Mouse (Mus musculus): ENCODE data around the gene B430218F22Rik.
"Not testable (repeated sequence)": the region's sequence is repeated elsewhere in the genome, so short reads cannot be mapped to it uniquely, and the experiment has no call there.

Gene B430218F22Rik

GRCm38 (mm10) chr13:118386511-118387447 is at the start of gene B430218F22Rik, which contains the start of gene Mrps30:
TSS of gene B430218F22Rik (plus strand) at chr13:118386630.
TSS of gene Mrps30 (minus strand) at chr13:118387252.
- DNase-seq (ENCODE audit: extremely low read depth, low read depth), result peak; percentile 94

- peak; percentile 36 for DNase-seq (ENCODE audit: extremely low read depth, low read depth)
Observed at GRCm38 (mm10) chr13:118350257-118350656, 36.2 kb upstream of the B430218F22Rik start.

GRCm38 (mm10) chr13:118350870-118351269 is 35.6 kb upstream of the B430218F22Rik start:
- no peak for DNase-seq (ENCODE audit: extremely low read depth, low read depth)

GRCm38 (mm10) chr13:118363342-118363741 is 23.1 kb upstream of the B430218F22Rik start:
- DNase-seq (ENCODE audit: extremely low read depth, low read depth), result no peak

- no peak for DNase-seq (ENCODE audit: extremely low read depth, low read depth)
Observed at GRCm38 (mm10) chr13:118365774-118366173, 20.7 kb upstream of the B430218F22Rik start.

GRCm38 (mm10) chr13:118372871-118373270 is 13.6 kb upstream of the B430218F22Rik start:
- no peak for DNase-seq (ENCODE audit: extremely low read depth, low read depth)

GRCm38 (mm10) chr13:118379155-118379554 is 7.3 kb upstream of the B430218F22Rik start:
- no peak for DNase-seq (ENCODE audit: extremely low read depth, low read depth)

- DNase-seq (ENCODE audit: extremely low read depth, low read depth), result no peak
Observed at GRCm38 (mm10) chr13:118380381-118380780, 6.0 kb upstream of the B430218F22Rik start.

GRCm38 (mm10) chr13:118387448-118387801 is 995 bp downstream of the B430218F22Rik start:
- DNase-seq (ENCODE audit: extremely low read depth, low read depth), result not testable (repeated sequence)

GRCm38 (mm10) chr13:118395803-118396202 is 9.4 kb downstream of the B430218F22Rik start:
- DNase-seq (ENCODE audit: extremely low read depth, low read depth), result no peak

GRCm38 (mm10) chr13:118400340-118400739 is 13.9 kb downstream of the B430218F22Rik start:
- DNase-seq (ENCODE audit: extremely low read depth, low read depth), result no peak

- peak; percentile 46 for DNase-seq (ENCODE audit: extremely low read depth, low read depth)
Observed at GRCm38 (mm10) chr13:118403544-118403943, 17.1 kb downstream of the B430218F22Rik start.

- no peak for DNase-seq (ENCODE audit: extremely low read depth, low read depth)
Observed at GRCm38 (mm10) chr13:118411297-118411992, 25.0 kb downstream of the B430218F22Rik start.

- DNase-seq (ENCODE audit: extremely low read depth, low read depth), result no peak
Observed at GRCm38 (mm10) chr13:118418163-118418562, 31.7 kb downstream of the B430218F22Rik start.

GRCm38 (mm10) chr13:118420408-118420807 is 34.0 kb downstream of the B430218F22Rik start:
- peak; percentile 45 for DNase-seq (ENCODE audit: extremely low read depth, low read depth)

- DNase-seq (ENCODE audit: extremely low read depth, low read depth), result no peak
Observed at GRCm38 (mm10) chr13:118420847-118421246, 34.4 kb downstream of the B430218F22Rik start.

Data from MEL-GATA-1-ER (cell line).